Mouse (Mus musculus) heart, adult 2 months (tissue): ENCODE data around the gene Rreb1. TPM values are rescaled to one million over a fixed set of nuclear protein-coding genes. Genes with fewer than 3 reads are reported as not detected.

Source experiments
- DNase-seq, 2 experiments: peaks; one replicate each; pipeline ENCODE4 v3.0.0; 2021
- H3K27ac ChIP-seq: fragments of 200-600 bp; 2 replicates; pipeline ENCODE4 v1.8.1; 2022
- H3K27me3 ChIP-seq: fragments of 200-500 bp; 2 replicates; pipeline ENCODE4 v1.6.1; 2012; ENCODE audit warnings: mild to moderate bottlenecking, low read length, inconsistent platforms, mixed read lengths; ENCODE audit not compliant: control insufficient read depth, insufficient read depth
- H3K36me3 ChIP-seq: fragments of 200-500 bp; 2 replicates; pipeline ENCODE4 v1.6.1; 2012; ENCODE audit warnings: low read length, inconsistent platforms; ENCODE audit not compliant: control insufficient read depth, insufficient read depth
- H3K4me1 ChIP-seq: fragments of 200-500 bp; 2 replicates; pipeline ENCODE4 v1.6.1; 2011; ENCODE audit warnings: low read length; ENCODE audit not compliant: control insufficient read depth, insufficient read depth
- H3K4me3 ChIP-seq: fragments of 200-600 bp; 2 replicates; pipeline ENCODE4 v1.8.1; 2022
- H3K79me2 ChIP-seq: fragments of 200-500 bp; replicated peaks from 2 replicates; pipeline ENCODE4 v1.6.1; 2012; ENCODE audit warnings: mild to moderate bottlenecking, inconsistent platforms, low read length, moderate library complexity, mixed read lengths; ENCODE audit not compliant: control insufficient read depth, insufficient read depth
- H3K9ac ChIP-seq: fragments of 200-500 bp; 2 replicates; pipeline ENCODE4 v1.6.1; 2012; ENCODE audit warnings: low read depth, mild to moderate bottlenecking, control low read depth, inconsistent platforms, low read length, mixed read lengths
- CTCF ChIP-seq: fragments of 200-600 bp; IDR thresholded peaks from 2 replicates; pipeline ENCODE4 v1.8.1; 2022; ENCODE audit warnings: antibody characterized with exemption, mild to moderate bottlenecking, moderate library complexity
- EP300 ChIP-seq: fragments of 200-500 bp; IDR thresholded peaks from 2 replicates; pipeline ENCODE4 v1.6.1; 2011; ENCODE audit warnings: low read depth, low read length, control low read depth; ENCODE audit not compliant: insufficient read depth
- POLR2A ChIP-seq: fragments of 200-500 bp; IDR thresholded peaks from 2 replicates; pipeline ENCODE4 v1.6.1; 2011; ENCODE audit warnings: mild to moderate bottlenecking, low read depth, low read length, control low read depth; ENCODE audit not compliant: insufficient read depth
- WGBS: fragments of 180-500 bp; shearing (Covaris S2); methylation state at CpG from one replicate; pipeline ENCODE4 v1.1.7; 2018; 5-methylcytosine and 5-hydroxymethylcytosine counted together
- intact Hi-C: fragments of 180-260 bp; cut with DNase I; formaldehyde crosslinking; loops from one replicate; pipeline ENCODE4 v1.15.1; 2025
- polyA plus RNA-seq: library from polyadenylated mRNA; depleted of rRNA; stranded (reverse); fragments of >200 nt; gene quantifications from 2 replicates; pipeline ENCODE4 v1.2.3, GENCODE M21; 2012
- total RNA-seq, 2 experiments: library from RNA; stranded (reverse); gene quantifications; 2 replicates each; pipeline ENCODE4 v1.2.3; 2021

The Rreb1 gene
- total and polyA plus RNA-seq, 3 experiments: 12.8 to 57.5 (median 34.3) TPM

DNA sequence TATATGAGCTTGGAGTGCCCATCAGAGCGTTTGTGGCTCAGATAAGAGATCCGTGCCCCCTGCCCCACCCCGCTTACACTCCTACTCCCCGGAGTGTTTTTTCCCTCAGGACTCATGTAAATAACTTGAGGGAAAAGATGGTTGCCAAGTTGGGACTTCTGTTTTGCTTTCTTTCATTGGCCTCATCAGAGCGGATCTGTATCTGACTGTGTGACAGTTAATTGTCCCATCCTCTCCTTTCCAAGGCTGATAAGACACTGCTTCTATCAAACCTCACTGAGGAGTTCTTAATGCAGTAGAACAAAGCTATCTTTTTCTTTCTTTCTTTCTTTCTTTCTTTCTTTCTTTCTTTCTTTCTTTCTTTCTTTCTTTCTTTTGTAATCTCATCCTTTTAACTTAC lies 85.4 kb downstream of the Rreb1 start:
- intact Hi-C loops: no loop called here
- no peak overlapping the region for H3K4me3 ChIP-seq
- TF ChIP-seq CTCF (no peak), POLR2A (no peak), EP300 (no peak)
- H3K4me1 ChIP-seq: peaks cover 24% of the 10 kb centered on the region
- peaks cover 10% of the 10 kb centered on the region for H3K79me2 ChIP-seq
- WGBS: 58% methylated on average over 5 of the region's 5 CpGs
- no peak overlapping the region for H3K27ac ChIP-seq
- H3K36me3 ChIP-seq: peaks cover 13% of the 10 kb centered on the region
- H3K9ac ChIP-seq: no peak overlapping the region
- DNase-seq: no peak
- no peaks in the 10 kb centered on the region for H3K27me3 ChIP-seq

GRCm38 (mm10) chr13:37864697-37865096 lies 86.5 kb downstream of the Rreb1 start:
- H3K79me2 ChIP-seq: peaks cover 10% of the 10 kb centered on the region
- DNase-seq: no peak
- peaks cover 13% of the 10 kb centered on the region for H3K36me3 ChIP-seq
- peaks cover 24% of the 10 kb centered on the region for H3K4me1 ChIP-seq
- TF ChIP-seq EP300 (no peak), POLR2A (no peak), CTCF (no peak)
- H3K9ac ChIP-seq: no peak overlapping the region
- H3K27ac ChIP-seq: no peak overlapping the region
- H3K4me3 ChIP-seq: no peak overlapping the region
- intact Hi-C loops: no loop called here
- WGBS: 74% methylated on average over 1 of the region's 1 CpGs
- no peaks in the 10 kb centered on the region for H3K27me3 ChIP-seq

DNA sequence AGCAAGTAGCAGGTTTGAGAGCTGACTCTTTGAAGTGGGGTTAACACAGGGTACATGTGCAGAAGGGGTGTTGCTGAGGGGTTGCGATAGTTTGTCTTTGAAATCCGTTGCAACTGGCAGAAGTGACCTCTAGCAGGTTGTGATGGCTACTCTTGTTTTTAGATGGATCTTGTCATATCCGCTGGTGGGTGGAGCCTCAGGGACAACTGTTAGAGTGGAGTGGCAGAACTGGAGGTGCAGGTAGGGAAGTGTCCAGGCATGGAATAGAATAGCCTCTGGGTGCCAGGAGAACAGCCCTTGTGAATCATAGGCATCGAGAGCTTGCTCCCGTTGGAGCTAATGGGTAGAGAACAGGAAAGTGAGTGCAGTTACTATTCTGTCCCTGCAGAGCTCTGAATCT lies 88.1 kb downstream of the Rreb1 start:
- Histone ChIP-seq H3K27me3 (no peaks in the 10 kb centered on the region), H3K9ac (no peak overlapping the region), H3K27ac (no peak overlapping the region; the same call in 1 of the 2 replicates), H3K36me3 (peaks cover 13% of the 10 kb centered on the region), H3K4me3 (no peak overlapping the region), H3K4me1 (peaks cover 25% of the 10 kb centered on the region), H3K79me2 (peaks cover 12% of the 10 kb centered on the region)
- no peak for DNase-seq
- 21% methylated on average over 5 of the region's 5 CpGs for WGBS
- TF ChIP-seq POLR2A (no peak), EP300 (no peak), CTCF (no peak)
- intact Hi-C loops: no loop called here

DNA sequence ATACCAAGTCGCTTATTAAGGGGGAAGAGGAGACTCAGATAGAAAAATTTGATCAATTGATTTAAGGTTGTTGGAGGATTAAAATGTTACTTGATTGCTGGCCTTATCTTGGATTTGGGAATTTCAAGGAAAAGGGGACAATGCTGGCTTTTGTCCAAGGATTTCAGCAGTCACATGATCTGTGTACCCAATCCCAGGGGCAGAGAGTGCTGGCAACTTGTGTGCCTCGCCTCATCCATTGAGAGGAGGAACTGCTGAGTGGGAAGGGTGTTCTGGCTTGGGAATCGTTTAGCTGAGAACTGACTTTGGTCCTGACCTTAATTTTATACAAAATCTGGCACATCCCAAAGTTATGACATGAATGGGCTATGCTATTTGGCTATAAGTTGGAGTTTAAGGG lies 88.6 kb downstream of the Rreb1 start:
- WGBS: 33% methylated on average over 3 of the region's 3 CpGs
- Histone ChIP-seq H3K36me3 (peaks cover 13% of the 10 kb centered on the region), H3K79me2 (peaks cover 10% of the 10 kb centered on the region), H3K4me1 (peaks cover 24% of the 10 kb centered on the region), H3K27ac (no peak overlapping the region), H3K27me3 (no peaks in the 10 kb centered on the region), H3K4me3 (no peak overlapping the region), H3K9ac (no peak overlapping the region)
- DNase-seq: no peak
- no peak for TF ChIP-seq POLR2A
- no peak for TF ChIP-seq CTCF
- TF ChIP-seq EP300: no peak
- intact Hi-C loops: no loop called here

GRCm38 (mm10) chr13:37870118-37870908 lies 92.1 kb downstream of the Rreb1 start:
- Histone ChIP-seq H3K9ac (no peak overlapping the region), H3K36me3 (peaks cover 14% of the 10 kb centered on the region), H3K79me2 (peaks cover 9% of the 10 kb centered on the region), H3K27ac (no peak overlapping the region), H3K4me3 (no peak overlapping the region), H3K27me3 (no peaks in the 10 kb centered on the region), H3K4me1 (peaks cover 17% of the 10 kb centered on the region)
- 76% methylated on average over 12 of the region's 12 CpGs for WGBS
- no peak for DNase-seq
- TF ChIP-seq POLR2A (no peak), EP300 (no peak), CTCF (no peak)
- intact Hi-C loops: no loop called here

DNA sequence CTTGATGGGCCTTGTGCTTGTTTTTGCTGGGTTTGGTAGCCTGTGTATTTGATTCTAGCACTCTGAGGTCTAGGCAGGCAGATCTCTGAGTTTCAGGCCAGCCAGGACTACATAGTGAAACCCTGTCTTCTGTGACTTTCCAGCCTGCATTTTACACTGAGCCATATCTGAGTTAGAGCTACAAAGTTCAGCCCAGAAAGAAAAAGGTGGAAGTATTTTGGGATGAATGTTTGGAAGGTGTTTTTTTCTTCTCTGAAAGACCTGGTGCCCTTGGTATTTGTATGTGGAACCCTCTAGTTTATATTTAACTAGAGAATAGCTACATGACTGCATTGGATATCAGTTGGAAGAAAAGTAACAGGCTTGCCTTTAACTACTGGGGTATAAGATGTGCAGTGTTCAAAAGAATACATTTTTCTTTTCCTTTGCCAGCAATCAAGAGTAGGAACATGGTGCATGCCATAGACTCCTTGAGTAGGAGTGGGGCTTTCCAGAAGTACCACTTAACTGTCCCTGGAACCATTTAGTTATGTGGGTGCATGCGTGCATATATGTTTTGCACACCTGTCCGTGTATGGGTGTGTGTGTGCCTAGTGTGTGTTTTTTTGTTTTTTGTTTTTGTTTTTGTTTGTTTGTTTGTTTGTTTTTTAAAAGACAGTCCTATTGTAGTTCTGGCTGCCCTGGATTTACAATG lies 94.1 kb downstream of the Rreb1 start:
- intact Hi-C loops: no loop called here
- peaks cover 8% of the 10 kb centered on the region for H3K36me3 ChIP-seq
- peaks cover 9% of the 10 kb centered on the region for H3K79me2 ChIP-seq
- TF ChIP-seq POLR2A (no peak), EP300 (no peak), CTCF (no peak)
- H3K4me3 ChIP-seq: no peak overlapping the region
- peak overlapping the region; percentile 11; the same call in 1 of the 2 replicates for H3K27ac ChIP-seq
- 89% methylated on average over 2 of the region's 2 CpGs for WGBS
- H3K27me3 ChIP-seq: no peaks in the 10 kb centered on the region
- H3K9ac ChIP-seq: no peak overlapping the region
- DNase-seq: no peak
- H3K4me1 ChIP-seq: peaks cover 9% of the 10 kb centered on the region
